ENCODE assay signal across 28 mouse cellular contexts in the genomic region with DNA sequence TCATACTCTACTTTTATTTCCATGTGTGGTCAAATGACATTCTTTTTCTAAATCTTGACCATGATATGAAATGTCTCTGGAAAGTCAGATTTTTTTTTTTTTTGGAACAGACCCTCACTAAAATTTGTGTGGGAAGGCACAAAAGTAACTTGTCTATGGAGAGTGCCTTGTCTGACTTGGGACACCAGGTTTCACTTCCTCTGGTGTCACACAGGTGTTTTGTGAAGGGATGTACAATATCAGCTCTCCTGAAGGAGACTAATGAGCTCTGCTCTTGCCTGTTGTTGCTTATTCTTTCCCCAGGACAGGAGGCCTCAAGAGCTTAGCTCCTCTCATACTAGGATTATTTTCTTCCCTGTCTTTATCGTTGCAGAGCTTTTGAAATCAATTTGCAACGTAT. TPM values are rescaled to one million over a fixed set of nuclear protein-coding genes. Genes with fewer than 3 reads are reported as not detected.
DNase-seq lines count a peak whose midpoint lies in the region; ATAC-seq lines count a peak whose summit lies in the region.
"Had no signal": no experiment of that assay in that cellular context is flagged by ENCODE, and none has a peak within 500 bp of the region (broad histone marks: within the 10 kb centered on the region; RNA-seq: fewer than 3 reads in every experiment).

No protein-coding gene starts in this region.

- no peak for ATAC-seq in midbrain, embryonic 15.5 days (replicated peaks)
- ATAC-seq in midbrain, embryonic 13.5 days, result no peak
- no peak for ATAC-seq in kidney, embryonic 16.5 days (ENCODE audit: low FRiP score, low TSS enrichment)
- ATAC-seq: forebrain, embryonic 16.5 days; Patski had no signal

- peaks cover 72% of the 10 kb centered on the region for H3K4me1 ChIP-seq in midbrain, embryonic 10.5 days
- H3K4me1 ChIP-seq in midbrain, embryonic 15.5 days, result peaks cover 22% of the 10 kb centered on the region
- H3K4me1 ChIP-seq in midbrain, embryonic 13.5 days (replicated peaks), result peaks cover 41% of the 10 kb centered on the region
- peaks cover 9% of the 10 kb centered on the region for H3K4me1 ChIP-seq in kidney, embryonic 16.5 days (ENCODE audit: insufficient read depth, low read length)

- H3K4me3 ChIP-seq in midbrain, embryonic 10.5 days, result no peak overlapping the region
- H3K4me3 ChIP-seq in midbrain, embryonic 15.5 days, result no peak overlapping the region
- no peak overlapping the region for H3K4me3 ChIP-seq in midbrain, embryonic 13.5 days (replicated peaks)
- no peak overlapping the region for H3K4me3 ChIP-seq in kidney, embryonic 16.5 days (ENCODE audit: low read length)
- H3K4me3 ChIP-seq: embryonic facial prominence, embryonic 12.5 days; embryonic facial prominence, embryonic 15.5 days; forebrain, embryonic 12.5 days; hindbrain, embryonic 12.5 days; hindbrain, embryonic 15.5 days had no signal

- H3K9ac ChIP-seq in midbrain, embryonic 15.5 days, result no peak overlapping the region
- no peak overlapping the region for H3K9ac ChIP-seq in midbrain, embryonic 13.5 days (replicated peaks)
- H3K9ac ChIP-seq in kidney, embryonic 16.5 days (replicated peaks; ENCODE audit: low read length), result no peak overlapping the region
- H3K9ac ChIP-seq: embryonic facial prominence, embryonic 12.5 days; embryonic facial prominence, embryonic 15.5 days; forebrain, embryonic 12.5 days; hindbrain, embryonic 12.5 days; hindbrain, embryonic 15.5 days had no signal

- H3K36me3 ChIP-seq in midbrain, embryonic 10.5 days, result no peaks in the 10 kb centered on the region
- H3K36me3 ChIP-seq in midbrain, embryonic 15.5 days (replicated peaks), result no peaks in the 10 kb centered on the region
- no peaks in the 10 kb centered on the region for H3K36me3 ChIP-seq in midbrain, embryonic 13.5 days
- no peaks in the 10 kb centered on the region for H3K36me3 ChIP-seq in kidney, embryonic 16.5 days (ENCODE audit: insufficient read depth, low read length)
- H3K36me3 ChIP-seq: embryonic facial prominence, embryonic 12.5 days; embryonic facial prominence, embryonic 15.5 days; forebrain, embryonic 12.5 days; G1E; hindbrain, embryonic 12.5 days; hindbrain, embryonic 15.5 days had no signal

- H3K9me3 ChIP-seq in midbrain, embryonic 10.5 days (replicated peaks), result no peaks in the 10 kb centered on the region
- H3K9me3 ChIP-seq in midbrain, embryonic 15.5 days, result no peaks in the 10 kb centered on the region
- no peaks in the 10 kb centered on the region for H3K9me3 ChIP-seq in midbrain, embryonic 13.5 days
- H3K9me3 ChIP-seq in kidney, embryonic 16.5 days (ENCODE audit: low read length), result no peaks in the 10 kb centered on the region
- H3K9me3 ChIP-seq: embryonic facial prominence, embryonic 12.5 days; embryonic facial prominence, embryonic 15.5 days; forebrain, embryonic 12.5 days; G1E; hindbrain, embryonic 12.5 days; hindbrain, embryonic 15.5 days had no signal

- 17% methylated on average over 2 of the region's 2 CpGs for WGBS in midbrain, embryonic 10.5 days
- 8% methylated on average over 2 of the region's 2 CpGs for WGBS in midbrain, embryonic 15.5 days
- 13% methylated on average over 2 of the region's 2 CpGs for WGBS in midbrain, embryonic 13.5 days
- WGBS in kidney, embryonic 16.5 days, result 80% methylated on average over 2 of the region's 2 CpGs

- no peak overlapping the region for H3K4me2 ChIP-seq in midbrain, embryonic 15.5 days
- H3K4me2 ChIP-seq in midbrain, embryonic 13.5 days (replicated peaks), result no peak overlapping the region
- no peak overlapping the region for H3K4me2 ChIP-seq in kidney, embryonic 16.5 days (replicated peaks; ENCODE audit: low read depth, low read length)
- H3K4me2 ChIP-seq: embryonic facial prominence, embryonic 12.5 days; embryonic facial prominence, embryonic 15.5 days; forebrain, embryonic 12.5 days; heart, embryonic 11.5 days; hindbrain, embryonic 12.5 days; hindbrain, embryonic 15.5 days had no signal

- peaks cover 40% of the 10 kb centered on the region for H3K27me3 ChIP-seq in midbrain, embryonic 10.5 days (ENCODE audit: low read depth, poor library complexity, severe bottlenecking)
- H3K27me3 ChIP-seq in midbrain, embryonic 15.5 days (replicated peaks), result no peaks in the 10 kb centered on the region
- H3K27me3 ChIP-seq in midbrain, embryonic 13.5 days, result no peaks in the 10 kb centered on the region
- no peaks in the 10 kb centered on the region for H3K27me3 ChIP-seq in kidney, embryonic 16.5 days (ENCODE audit: insufficient read depth, low read length)
- H3K27me3 ChIP-seq: embryonic facial prominence, embryonic 15.5 days; hindbrain, embryonic 12.5 days; hindbrain, embryonic 15.5 days; Patski had no signal

- DNase-seq in midbrain, embryonic 10.5 days (ENCODE audit: low spot score), result no peak
- peak; percentile 12 for DNase-seq in testis, postnatal 10 days (ENCODE audit: low spot score)
- no peak for DNase-seq in testis, postnatal 14 days (ENCODE audit: low spot score)
- no peak for DNase-seq in left cerebral cortex, adult 18-20 months (ENCODE audit: low spot score in 2 of 2)
- DNase-seq: adrenal gland, postnatal 10 days; adrenal gland, postnatal 36 days; cerebellum, adult 11 months; cerebellum, adult 2 months; cerebellum, adult 9-11 months; cerebellum, postnatal 25 days; gastrocnemius, postnatal 10 days; gastrocnemius, postnatal 36 days had no signal

- H3K27ac ChIP-seq in midbrain, embryonic 10.5 days (replicated peaks), result peak overlapping the region; percentile 85
- no peak overlapping the region for H3K27ac ChIP-seq in midbrain, embryonic 15.5 days
- peak overlapping the region; percentile 81; the same call in 1 of the 2 replicates for H3K27ac ChIP-seq in midbrain, embryonic 13.5 days
- no peak overlapping the region for H3K27ac ChIP-seq in kidney, embryonic 16.5 days (ENCODE audit: low read length)
- H3K27ac ChIP-seq: embryonic facial prominence, embryonic 12.5 days; embryonic facial prominence, embryonic 15.5 days; forebrain, embryonic 12.5 days; hindbrain, embryonic 12.5 days; hindbrain, embryonic 15.5 days had no signal

RNA-seq across cellular contexts. Expression of a gene that starts 15.6 kb away (rescaled TPM):
- 22.1 and 33.5 TPM in 2 replicates for polyA plus RNA-seq in midbrain, embryonic 10.5 days (2016; fragmentation: Nextera tagmentation; extraction: Ambion mirVana)
- polyA plus RNA-seq in midbrain, embryonic 15.5 days (2015; fragmentation: Nextera tagmentation; extraction: Ambion mirVana), result 5.2 and 6.2 TPM in 2 replicates
- polyA plus RNA-seq in midbrain, embryonic 13.5 days (2015; fragmentation: Nextera tagmentation; extraction: Ambion mirVana), result 30.1 and 35.7 TPM in 2 replicates
- total RNA-seq in left cerebral cortex, adult 18-20 months (2021), result under 1 TPM in 1 of 2 experiments, not detected in 1; 0.12 TPM
- 0.08 and 0.09 TPM in 2 replicates for polyA plus RNA-seq in kidney, embryonic 16.5 days (2015; fragmentation: Nextera tagmentation; extraction: Ambion mirVana)
- total RNA-seq: adrenal gland, adult 18-20 months; adrenal gland, postnatal 36 days; common myeloid progenitor, adult 5-6 weeks; granulocyte monocyte progenitor cell, adult 5-6 weeks had no signal
- polyA plus RNA-seq: G1E; heart, postnatal 0 days; Patski had no signal

RNA-seq across cellular contexts. Expression of a gene that starts 30.8 kb away (rescaled TPM):
- polyA plus RNA-seq in midbrain, embryonic 10.5 days (2016; fragmentation: Nextera tagmentation; extraction: Ambion mirVana), result 9.7 and 9.8 TPM in 2 replicates
- 7.4 and 7.7 TPM in 2 replicates for polyA plus RNA-seq in midbrain, embryonic 15.5 days (2015; fragmentation: Nextera tagmentation; extraction: Ambion mirVana)
- 11.1 TPM in 2 replicates for polyA plus RNA-seq in midbrain, embryonic 13.5 days (2015; fragmentation: Nextera tagmentation; extraction: Ambion mirVana)
- total RNA-seq in left cerebral cortex, adult 18-20 months (2021), result 10 to 100 TPM; 10.3 to 14.5 TPM
- polyA plus RNA-seq in kidney, embryonic 16.5 days (2015; fragmentation: Nextera tagmentation; extraction: Ambion mirVana), result 7.4 and 9.1 TPM in 2 replicates

Comparison
In these comparisons a context has a peak if more than half of its experiments do, and no peak if none do; other contexts are left out.
1. H3K27ac ChIP-seq: peak in midbrain, embryonic 10.5 days (single experiment) and midbrain, embryonic 13.5 days (single experiment); none in midbrain, embryonic 15.5 days (single experiment) and kidney, embryonic 16.5 days (single experiment).